Comparison of ENCODE assay signal across 8 mouse cellular contexts in genomic region chr11:71389659-71390058, GRCm38 (mm10).
DNase-seq lines count a peak whose midpoint lies in the region; ATAC-seq and TF ChIP-seq lines count a peak whose summit lies in the region.

No protein-coding gene starts in this region.

- TF ChIP-seq EP300 in lung, postnatal 0 days (IDR thresholded peaks at IDR 0.05), result no peak

- no peaks in the 10 kb centered on the region for H3K27me3 ChIP-seq in lung, embryonic 14.5 days (ENCODE audit: insufficient read depth, low read length)
- no peaks in the 10 kb centered on the region for H3K27me3 ChIP-seq in lung, postnatal 0 days (replicated peaks; ENCODE audit: insufficient read depth, low read length)
- no peaks in the 10 kb centered on the region for H3K27me3 ChIP-seq in forebrain, embryonic 12.5 days
- H3K27me3 ChIP-seq in liver, embryonic 11.5 days (replicated peaks; ENCODE audit: control insufficient read depth, insufficient read depth, low read length), result no peaks in the 10 kb centered on the region

- no peaks in the 10 kb centered on the region for H3K36me3 ChIP-seq in lung, embryonic 14.5 days (ENCODE audit: insufficient read depth)
- no peaks in the 10 kb centered on the region for H3K36me3 ChIP-seq in lung, postnatal 0 days (ENCODE audit: insufficient read depth, low read length)
- H3K36me3 ChIP-seq in forebrain, embryonic 12.5 days (replicated peaks), result no peaks in the 10 kb centered on the region
- H3K36me3 ChIP-seq in liver, embryonic 11.5 days (ENCODE audit: control insufficient read depth, insufficient read depth, low read length), result no peaks in the 10 kb centered on the region

- no peak overlapping the region for H3K9ac ChIP-seq in lung, embryonic 14.5 days
- H3K9ac ChIP-seq in lung, postnatal 0 days (replicated peaks; ENCODE audit: low read depth), result no peak overlapping the region
- H3K9ac ChIP-seq in forebrain, embryonic 12.5 days, result no peak overlapping the region
- H3K9ac ChIP-seq in liver, embryonic 11.5 days (ENCODE audit: low read depth, low read length), result no peak overlapping the region

- DNase-seq in lung, embryonic 14.5 days, result peak; percentile 60
- DNase-seq in lung, postnatal 0 days (ENCODE audit: low spot score), result no peak
- DNase-seq in cerebellum, adult 11 months, result peak; percentile 35
- DNase-seq in layer of hippocampus, postnatal 14 days (ENCODE audit: low spot score in 2 of 2), result peak; percentile 43 to 56
- DNase-seq in retina, embryonic 14.5 days (ENCODE audit: low spot score), result peak; percentile 71
- DNase-seq in liver, embryonic 11.5 days (ENCODE audit: low spot score), result no peak

- 23% methylated on average over 7 of the region's 7 CpGs for WGBS in lung, embryonic 14.5 days
- 16% methylated on average over 7 of the region's 7 CpGs for WGBS in lung, postnatal 0 days
- WGBS in forebrain, embryonic 12.5 days, result 16% methylated on average over 7 of the region's 7 CpGs
- 28% methylated on average over 7 of the region's 7 CpGs for WGBS in liver, embryonic 11.5 days

- H3K4me2 ChIP-seq in lung, embryonic 14.5 days, result no peak overlapping the region
- H3K4me2 ChIP-seq in lung, postnatal 0 days (replicated peaks; ENCODE audit: low read depth, low read length), result no peak overlapping the region
- peak overlapping the region; percentile 36 for H3K4me2 ChIP-seq in forebrain, embryonic 12.5 days
- no peak overlapping the region for H3K4me2 ChIP-seq in liver, embryonic 11.5 days

- H3K27ac ChIP-seq in lung, embryonic 14.5 days (ENCODE audit: low read depth), result no peak overlapping the region
- no peak overlapping the region for H3K27ac ChIP-seq in lung, postnatal 0 days (ENCODE audit: low read length)
- peak overlapping the region; percentile 70 for H3K27ac ChIP-seq in forebrain, embryonic 12.5 days
- no peak overlapping the region for H3K27ac ChIP-seq in liver, embryonic 11.5 days (ENCODE audit: low read depth, low read length)

- H3K4me1 ChIP-seq in lung, embryonic 14.5 days (ENCODE audit: insufficient read depth), result no peaks in the 10 kb centered on the region
- H3K4me1 ChIP-seq in lung, postnatal 0 days (ENCODE audit: insufficient read depth, low read depth, low read length), result no peaks in the 10 kb centered on the region
- H3K4me1 ChIP-seq in forebrain, embryonic 12.5 days, result peaks cover 8% of the 10 kb centered on the region
- H3K4me1 ChIP-seq in liver, embryonic 11.5 days (replicated peaks; ENCODE audit: control insufficient read depth, insufficient read depth, low read length), result no peaks in the 10 kb centered on the region

- ATAC-seq in lung, embryonic 14.5 days (ENCODE audit: insufficient read depth), result no peak
- no peak for ATAC-seq in lung, postnatal 0 days
- peak; percentile 88 for ATAC-seq in forebrain, embryonic 12.5 days (ENCODE audit: low FRiP score)
- no peak for ATAC-seq in liver, embryonic 11.5 days (replicated peaks; ENCODE audit: low FRiP score)
- ATAC-seq in megakaryocyte progenitor cell, adult 5-6 weeks (replicated peaks; ENCODE audit: poor library complexity), result no peak

- no peak for TF ChIP-seq CTCF in lung, embryonic 14.5 days (IDR thresholded peaks at IDR 0.05; ENCODE audit: low read depth)
- TF ChIP-seq CTCF in lung, postnatal 0 days (IDR thresholded peaks at IDR 0.05), result no peak

- H3K9me3 ChIP-seq in lung, embryonic 14.5 days (ENCODE audit: low read depth, low read length), result no peaks in the 10 kb centered on the region
- H3K9me3 ChIP-seq in lung, postnatal 0 days (ENCODE audit: low read length), result no peaks in the 10 kb centered on the region
- no peaks in the 10 kb centered on the region for H3K9me3 ChIP-seq in forebrain, embryonic 12.5 days
- H3K9me3 ChIP-seq in liver, embryonic 11.5 days (ENCODE audit: control insufficient read depth, low read length), result no peaks in the 10 kb centered on the region

- no peak overlapping the region for H3K4me3 ChIP-seq in lung, embryonic 14.5 days (ENCODE audit: low read depth, low read length)
- no peak overlapping the region for H3K4me3 ChIP-seq in lung, postnatal 0 days (ENCODE audit: low read depth, low read length)
- no peak overlapping the region for H3K4me3 ChIP-seq in forebrain, embryonic 12.5 days (replicated peaks)
- H3K4me3 ChIP-seq in liver, embryonic 11.5 days (ENCODE audit: low read depth, low read length), result no peak overlapping the region

Comparison
In these comparisons a context has a peak if more than half of its experiments do, and no peak if none do; other contexts are left out.
1. DNase-seq: peak in lung, embryonic 14.5 days (single experiment), cerebellum, adult 11 months (single experiment), layer of hippocampus, postnatal 14 days (2 of 2) and retina, embryonic 14.5 days (single experiment); none in lung, postnatal 0 days (single experiment) and liver, embryonic 11.5 days (single experiment).